Mouse (Mus musculus): ENCODE data around the gene Reep6.

Gene Reep6

DNA sequence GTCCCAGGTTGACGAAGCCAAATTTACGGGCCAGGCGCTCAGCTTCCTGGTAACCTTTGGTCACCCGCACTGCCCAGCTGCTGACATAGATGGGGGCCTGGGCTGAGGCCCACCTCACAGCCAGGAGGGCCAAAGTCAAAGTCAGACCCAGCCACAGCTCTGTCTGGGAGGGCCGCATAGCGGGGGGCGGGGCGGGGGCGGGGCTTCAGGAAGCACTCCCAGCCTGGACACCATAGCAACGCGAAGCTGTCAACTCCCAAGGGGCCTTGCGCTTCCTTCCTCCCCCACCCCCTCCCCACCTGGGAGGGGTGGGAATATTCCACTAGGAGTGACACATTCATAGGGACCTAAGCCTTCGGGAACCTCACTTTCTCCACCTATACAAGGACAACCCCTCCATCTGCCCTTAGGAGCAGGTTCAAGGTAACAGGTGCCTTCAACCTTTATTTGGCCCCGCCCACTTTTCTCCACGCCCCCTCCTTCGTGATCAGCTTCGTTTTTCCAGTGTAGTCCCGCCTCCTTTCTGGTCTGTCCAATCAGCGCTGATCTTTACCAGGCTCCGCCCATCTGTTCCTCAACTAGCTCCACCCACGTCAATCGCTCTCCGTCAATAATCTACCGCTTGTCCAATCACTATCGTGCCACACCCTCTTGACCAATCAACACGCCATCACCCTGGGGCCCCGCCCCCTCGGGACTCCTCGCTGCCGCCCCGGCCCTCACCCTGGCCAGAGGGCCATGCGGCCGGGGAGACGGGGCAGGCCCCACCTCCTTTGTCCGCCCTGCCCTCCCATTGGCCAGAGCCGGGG lies at the start of gene Reep6, which contains the start of gene Pcsk4:
Gene Reep6, plus strand, starts transcription at position 681 of the 809 bp plus-strand sequence.
Gene Pcsk4, minus strand, starts transcription at position 226 of the 809 bp plus-strand sequence.
- DNase-seq (ENCODE audit: low spot score in 2 of 2) = peak; percentile 96

DNA sequence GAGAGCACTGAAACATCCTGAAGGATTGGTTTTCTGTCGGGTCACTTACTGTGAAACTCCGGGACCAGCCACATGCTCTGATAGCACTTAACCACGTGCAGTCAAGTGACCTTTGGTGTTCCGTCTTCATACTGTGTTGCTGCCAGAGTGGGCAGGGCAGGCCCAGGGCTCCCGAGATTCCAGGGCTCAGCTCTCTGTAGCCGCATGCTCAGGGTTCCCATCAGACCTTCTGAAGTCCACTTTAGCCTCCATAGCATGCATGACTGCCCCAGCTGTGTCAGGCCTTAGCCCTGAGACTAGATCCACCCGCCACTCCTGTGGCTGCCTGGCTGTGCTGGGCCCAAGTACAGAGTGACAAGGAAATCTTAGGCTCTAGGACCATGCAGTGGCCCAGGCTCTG lies 48.4 kb upstream of the Reep6 start:
- DNase-seq (ENCODE audit: low spot score in 2 of 2) = no peak

DNA sequence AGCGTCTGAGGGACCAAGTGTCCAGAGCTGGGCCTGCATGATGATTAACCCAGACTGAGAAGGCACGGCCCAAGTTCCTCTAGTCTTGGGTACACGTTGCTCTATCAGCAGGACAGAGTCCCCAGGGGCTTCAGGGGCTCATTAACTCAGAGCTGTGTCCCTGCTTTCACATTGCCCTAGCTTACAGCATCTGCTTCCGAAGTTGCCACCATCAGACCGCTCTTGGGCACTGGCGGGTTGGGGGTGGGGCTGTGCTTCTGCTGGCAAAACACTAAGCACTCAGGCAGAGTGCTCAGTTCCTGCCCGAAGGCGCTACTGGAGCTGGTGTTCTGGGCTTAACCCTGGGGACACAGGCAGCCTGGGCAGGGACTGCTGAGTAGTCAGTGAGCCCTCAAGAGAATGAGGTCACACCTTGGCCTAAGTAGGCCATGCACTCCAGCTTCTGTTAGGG lies 47.8 kb upstream of the Reep6 start:
- DNase-seq (ENCODE audit: low spot score in 2 of 2) = peak in 1 of 2 experiments; percentile 61

DNA sequence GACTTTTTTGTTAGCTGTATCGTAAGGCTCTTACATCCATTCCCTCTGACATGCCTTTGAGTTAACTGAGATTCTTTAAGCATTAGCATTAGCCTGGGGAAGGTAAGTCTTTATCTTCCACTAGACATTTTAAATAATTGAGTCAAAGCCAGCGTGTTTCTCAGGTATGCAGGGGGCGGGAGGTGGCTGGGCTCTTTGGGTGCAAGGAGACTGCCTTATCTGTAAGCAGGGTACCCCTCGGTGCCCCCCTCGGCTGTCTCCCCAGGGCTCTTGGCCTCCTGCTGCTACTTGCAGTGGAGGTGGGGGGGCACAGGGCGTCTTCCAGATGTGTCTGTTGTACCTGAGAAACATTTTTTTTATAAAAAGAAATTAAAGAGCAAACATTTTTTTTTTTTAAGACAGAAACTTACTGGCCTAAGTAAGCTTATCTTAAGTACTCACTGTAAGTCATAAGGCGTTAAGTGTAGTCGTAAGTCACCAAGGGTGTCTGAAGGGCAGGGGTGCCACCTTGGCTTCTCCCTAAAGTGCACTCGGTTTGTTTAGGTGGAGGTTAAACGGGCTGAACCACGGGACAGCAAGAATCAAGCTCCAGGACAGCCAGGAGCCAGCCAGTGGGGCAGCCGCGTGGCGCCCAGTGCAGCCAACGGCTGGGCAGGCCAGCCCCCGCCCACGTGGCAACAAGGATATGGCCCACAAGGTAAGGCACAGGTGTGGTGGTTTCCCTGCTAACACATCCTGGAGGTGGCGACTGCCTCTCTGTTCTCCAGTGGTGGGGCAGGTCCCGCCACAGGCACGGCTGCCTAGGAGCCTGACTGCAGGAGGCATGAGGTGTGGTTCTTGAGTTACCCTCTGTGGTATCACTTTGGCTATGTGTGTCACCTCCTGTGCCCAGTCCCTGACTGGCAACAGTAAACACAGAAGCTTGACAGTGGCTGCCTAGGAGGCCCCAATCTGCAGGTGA lies 47.0 kb upstream of the Reep6 start:
- DNase-seq (ENCODE audit: low spot score in 2 of 2) = no peak

DNA sequence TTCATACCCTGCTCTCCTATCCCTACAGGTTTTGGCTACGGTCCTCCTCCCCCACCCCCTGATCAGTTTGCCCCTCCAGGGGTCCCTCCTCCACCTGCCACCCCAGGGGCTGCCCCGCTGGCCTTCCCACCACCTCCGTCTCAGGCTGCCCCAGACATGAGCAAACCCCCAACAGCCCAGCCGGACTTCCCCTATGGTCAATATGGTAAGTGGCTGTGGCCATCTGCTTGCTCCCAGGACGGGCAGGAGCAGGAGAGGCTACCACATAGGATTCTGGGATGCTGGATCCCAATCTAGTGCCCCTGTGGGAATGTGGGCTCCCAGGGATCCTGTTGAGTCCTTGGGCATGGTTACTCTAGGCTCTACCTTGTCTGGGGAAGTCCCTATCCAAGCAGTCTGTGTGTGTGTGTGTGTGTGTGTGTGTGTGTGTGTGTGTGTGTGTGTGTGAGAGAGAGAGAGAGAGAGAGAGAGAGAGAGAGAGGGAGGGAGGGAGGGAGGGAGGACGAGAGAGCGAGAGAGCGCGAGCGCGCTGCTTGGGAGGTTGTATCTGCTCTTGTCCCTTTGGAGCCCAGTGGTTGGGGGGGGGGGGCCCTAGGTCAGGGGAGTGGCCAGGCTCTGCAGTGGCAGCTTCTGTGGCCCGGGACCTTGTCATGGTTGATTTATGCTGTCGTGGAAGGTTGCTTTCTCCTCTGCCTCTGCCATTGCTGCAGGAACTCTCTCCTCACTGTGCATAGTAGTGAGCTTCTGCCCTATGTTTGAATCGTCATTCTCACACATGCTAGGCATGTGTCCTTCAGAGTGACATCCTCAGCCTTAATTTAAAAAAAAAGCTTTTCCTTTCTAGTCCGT lies 44.3 kb upstream of the Reep6 start:
- DNase-seq (ENCODE audit: low spot score in 2 of 2) = no peak

DNA sequence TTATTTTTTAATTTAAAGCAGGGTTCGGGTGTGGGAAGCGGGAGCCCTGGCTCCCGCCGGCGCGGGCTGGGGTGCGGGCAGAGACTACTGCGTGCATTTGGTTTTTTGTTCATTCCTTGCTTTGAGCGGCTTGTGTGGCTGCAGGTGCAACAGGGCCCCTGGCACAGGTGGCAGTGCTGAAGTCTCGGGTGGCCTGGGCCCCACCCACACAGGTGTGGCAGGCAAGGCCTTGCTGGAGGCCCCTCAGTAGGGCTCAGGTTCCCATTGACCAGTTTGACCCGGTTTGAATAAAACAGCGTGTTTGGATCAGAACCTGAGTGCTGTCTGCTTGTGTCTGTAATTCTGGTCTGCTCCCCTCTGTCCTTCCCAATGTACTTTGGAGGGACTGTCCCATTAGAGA lies 41.7 kb upstream of the Reep6 start:
- DNase-seq (ENCODE audit: low spot score in 2 of 2) = no peak

DNA sequence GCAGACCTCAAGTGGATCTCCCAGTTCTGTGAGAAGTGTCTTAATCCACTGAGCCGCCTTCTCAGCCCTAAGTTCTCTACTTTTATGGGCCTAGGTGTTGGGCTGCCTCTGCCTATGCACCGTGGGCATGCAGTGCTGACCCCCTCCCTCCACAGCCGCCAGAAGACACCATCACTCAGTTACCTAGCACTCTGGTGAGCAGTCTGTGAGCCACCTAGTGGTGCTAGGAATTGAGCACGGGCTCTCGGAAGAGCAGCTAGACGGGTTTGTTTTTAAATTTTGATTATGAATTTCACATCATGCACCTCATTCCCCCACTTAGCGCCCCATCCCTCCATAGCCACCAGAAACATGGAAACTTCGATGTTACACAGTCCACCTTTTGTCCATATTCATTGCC lies 41.1 kb upstream of the Reep6 start:
- DNase-seq (ENCODE audit: low spot score in 2 of 2) = no peak

DNA sequence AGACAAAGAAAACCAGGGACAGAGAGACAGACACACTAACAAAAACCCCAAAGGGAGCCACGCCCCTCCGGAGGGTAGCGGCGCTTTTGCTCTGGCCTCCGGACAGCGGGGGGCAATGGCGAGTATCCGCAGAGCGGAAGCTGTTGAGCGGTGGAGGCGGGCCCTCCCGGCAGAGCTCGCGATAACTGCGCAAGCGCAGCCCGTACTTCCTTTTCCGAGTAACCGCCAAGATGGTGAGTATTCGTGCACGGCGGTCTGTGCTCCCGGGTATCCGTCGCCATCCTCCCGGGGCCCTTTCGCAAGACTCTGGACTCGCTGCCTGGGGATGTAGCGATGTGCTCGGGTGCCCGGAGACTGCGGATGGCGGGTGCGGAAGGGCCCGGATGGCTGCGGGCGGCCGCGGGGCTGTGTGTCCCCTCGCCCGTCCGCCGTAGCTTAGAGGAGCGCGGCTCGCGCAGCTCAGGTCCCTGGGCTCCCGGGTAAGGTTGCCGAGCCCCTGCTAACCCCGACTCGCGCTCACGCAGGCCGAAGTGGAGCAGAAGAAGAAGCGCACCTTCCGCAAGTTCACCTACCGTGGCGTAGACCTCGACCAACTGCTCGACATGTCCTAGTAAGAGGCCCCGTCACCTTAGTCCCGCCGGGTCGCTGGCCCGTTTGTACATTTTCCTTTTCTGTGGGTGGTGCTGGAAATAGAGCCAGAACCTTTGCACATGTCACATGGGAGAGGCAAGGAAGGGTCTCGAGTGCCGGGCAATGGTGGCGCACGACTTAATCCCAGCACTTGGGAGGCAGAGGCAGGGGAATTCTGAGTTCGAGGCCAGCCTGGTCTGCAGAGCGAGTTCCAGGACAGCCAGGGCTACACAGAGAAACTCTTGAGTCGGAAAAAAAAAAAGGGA lies 37.3 kb upstream of the Reep6 start, which contains the start of gene Rps15:
Gene Rps15, plus strand, starts transcription at position 203 of the 896 bp plus-strand sequence.
- DNase-seq (ENCODE audit: low spot score in 2 of 2) = peak; percentile 86 to 95

DNA sequence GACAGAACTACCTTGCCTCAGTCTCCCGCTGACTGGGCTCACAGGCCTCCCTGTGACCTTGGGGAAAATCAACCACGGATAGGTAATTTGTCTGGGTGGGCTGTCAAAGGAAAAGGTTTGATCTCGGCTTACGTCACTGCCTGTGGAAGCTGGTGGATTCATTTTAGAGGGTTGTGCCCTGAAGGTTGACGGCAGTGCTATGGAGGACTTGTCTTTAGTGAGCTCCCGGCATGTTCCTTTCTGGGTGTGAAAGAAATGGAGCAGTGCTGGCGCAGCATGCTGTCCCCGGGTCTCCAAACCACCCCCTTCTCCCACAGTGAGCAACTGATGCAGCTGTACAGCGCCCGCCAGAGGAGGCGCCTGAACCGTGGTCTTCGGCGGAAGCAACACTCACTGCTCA lies 36.4 kb upstream of the Reep6 start:
- DNase-seq (ENCODE audit: low spot score in 2 of 2) = no peak

DNA sequence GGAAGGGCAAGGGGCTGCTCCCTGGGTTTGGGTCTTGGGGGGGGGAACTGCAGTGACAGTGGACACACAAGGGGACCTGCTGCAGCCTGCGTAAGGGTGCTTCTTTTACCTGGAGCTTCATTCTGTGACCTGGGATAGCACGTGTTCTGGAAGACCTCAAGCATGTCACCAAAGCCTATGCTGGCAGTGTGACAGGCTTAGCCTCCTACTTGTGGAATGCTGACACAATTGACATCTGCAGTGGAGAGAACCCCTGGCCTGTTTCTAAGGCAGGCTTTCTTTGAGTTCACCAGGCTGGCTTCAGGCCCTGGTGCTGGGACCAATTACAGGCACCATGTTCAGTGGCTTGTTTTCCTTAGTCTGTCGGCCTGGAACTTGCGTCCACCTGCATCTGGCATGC lies 35.4 kb upstream of the Reep6 start:
- DNase-seq (ENCODE audit: low spot score in 2 of 2) = no peak

DNA sequence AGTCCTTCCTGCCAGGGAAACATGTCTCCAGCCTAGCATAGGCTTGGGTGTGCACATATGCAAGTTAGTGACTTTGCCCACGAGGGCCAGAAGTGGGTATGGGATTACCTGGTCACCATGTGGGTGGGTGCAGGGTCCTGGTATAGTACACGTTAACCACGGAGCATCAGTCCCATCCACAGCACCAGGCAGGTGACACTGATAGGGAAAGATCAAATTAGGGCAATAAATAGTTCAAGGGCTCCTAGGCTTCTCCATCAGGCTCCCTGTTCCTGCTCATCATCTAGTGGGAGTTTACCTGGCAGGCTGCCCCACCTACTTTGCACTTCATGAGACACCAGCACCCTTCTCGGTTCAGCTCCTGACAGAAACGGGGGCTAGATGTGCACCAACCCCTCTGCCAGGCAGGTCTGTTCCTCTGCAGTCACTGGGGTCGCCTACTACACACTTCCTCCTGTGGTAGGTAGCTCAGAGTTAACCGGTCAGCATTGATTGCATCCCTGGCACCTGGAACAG lies 34.9 kb upstream of the Reep6 start:
- no peak for DNase-seq (ENCODE audit: low spot score in 2 of 2)

DNA sequence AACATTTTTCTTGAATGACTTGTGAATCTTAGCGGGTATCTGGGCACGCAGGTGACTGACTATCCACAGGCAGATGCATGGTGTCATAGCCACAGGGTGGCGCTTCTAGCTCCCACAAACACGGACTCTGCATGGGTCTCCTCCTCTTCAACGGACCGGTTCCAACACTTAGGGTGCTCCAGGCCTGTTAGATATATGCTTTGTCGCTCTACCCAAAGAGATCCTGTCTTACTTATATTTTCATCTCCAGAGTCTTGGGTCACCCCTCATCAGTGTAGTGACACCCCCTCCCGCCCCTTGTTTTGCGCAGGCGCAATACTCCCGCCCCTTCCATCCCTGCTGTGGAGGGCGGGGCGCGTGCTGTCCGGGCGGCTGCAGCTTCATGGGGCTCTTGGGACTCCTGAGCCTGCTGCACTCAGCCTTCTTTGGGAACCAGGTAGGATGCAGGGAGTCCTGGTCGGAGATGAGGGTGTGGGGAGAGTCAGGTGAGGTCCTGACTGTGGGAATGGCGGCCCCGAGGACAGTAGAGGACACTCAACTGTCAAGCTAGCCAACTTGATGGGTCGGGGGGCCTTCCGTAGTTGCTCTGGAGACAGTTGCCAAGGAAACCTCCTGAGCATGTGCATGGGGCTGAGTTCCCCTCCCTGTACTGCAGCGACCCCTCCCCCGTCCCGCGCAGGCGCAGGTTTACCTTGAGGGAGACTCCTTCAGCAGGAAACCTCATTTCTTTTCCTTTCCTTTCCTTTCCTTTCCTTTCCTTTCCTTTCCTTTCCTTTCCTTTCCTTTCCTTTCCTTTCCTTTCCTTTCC lies 33.9 kb upstream of the Reep6 start, which contains the start of gene Apc2:
Gene Apc2, plus strand, starts transcription at position 360 of the 808 bp plus-strand sequence.
- peak; percentile 63 to 70 for DNase-seq (ENCODE audit: low spot score in 2 of 2)

DNA sequence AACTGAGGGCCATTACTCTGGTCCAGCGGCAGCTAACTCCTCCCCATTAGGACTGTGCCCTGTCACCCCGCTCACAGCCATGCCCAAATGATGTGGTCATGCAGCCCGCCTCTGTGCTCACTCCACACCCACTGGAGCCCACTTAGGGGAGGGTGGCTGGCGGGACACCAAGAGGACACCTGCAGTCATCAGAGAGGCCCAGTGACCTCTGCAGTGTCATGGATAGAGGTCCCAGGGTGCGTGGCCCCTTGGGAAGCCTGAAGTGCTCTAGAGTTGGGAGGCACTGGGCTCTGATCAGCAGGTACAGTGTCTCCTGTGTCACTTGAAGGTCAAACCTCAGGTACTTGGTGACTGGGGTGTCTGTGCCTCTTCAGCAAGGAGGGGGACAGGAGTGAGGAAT lies 32.9 kb upstream of the Reep6 start:
- DNase-seq (ENCODE audit: low spot score in 2 of 2) = no peak

DNA sequence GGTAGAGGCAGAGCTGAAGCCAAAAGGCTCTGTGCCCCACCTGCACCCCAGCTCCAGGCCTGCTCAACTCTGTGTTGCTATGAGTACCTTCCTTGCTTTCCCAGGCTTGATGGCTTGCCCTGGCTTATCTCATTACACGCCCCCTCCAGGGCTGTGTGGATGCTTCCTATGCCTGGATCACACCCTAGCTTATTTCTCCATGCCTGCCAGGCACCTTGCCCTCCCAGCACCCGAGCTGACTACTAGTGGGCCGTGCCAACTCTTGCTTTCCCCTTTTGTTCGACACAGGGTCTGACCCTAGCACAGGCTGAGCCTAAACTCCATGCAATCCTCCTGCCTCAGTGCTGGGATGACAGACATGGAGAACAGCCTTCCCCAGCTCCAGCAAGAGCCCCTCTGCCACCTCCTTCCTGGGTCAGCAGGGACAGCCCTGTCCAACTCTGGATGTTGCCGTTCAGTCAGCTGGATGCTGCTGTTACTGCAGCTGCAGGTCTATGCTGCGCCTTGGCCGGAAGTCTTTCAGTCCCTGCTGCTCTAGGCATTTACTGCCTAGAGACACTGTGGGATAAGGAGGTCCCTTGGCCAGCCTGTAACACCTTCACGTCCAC lies 32.1 kb upstream of the Reep6 start:
- no peak for DNase-seq (ENCODE audit: low spot score in 2 of 2)

DNA sequence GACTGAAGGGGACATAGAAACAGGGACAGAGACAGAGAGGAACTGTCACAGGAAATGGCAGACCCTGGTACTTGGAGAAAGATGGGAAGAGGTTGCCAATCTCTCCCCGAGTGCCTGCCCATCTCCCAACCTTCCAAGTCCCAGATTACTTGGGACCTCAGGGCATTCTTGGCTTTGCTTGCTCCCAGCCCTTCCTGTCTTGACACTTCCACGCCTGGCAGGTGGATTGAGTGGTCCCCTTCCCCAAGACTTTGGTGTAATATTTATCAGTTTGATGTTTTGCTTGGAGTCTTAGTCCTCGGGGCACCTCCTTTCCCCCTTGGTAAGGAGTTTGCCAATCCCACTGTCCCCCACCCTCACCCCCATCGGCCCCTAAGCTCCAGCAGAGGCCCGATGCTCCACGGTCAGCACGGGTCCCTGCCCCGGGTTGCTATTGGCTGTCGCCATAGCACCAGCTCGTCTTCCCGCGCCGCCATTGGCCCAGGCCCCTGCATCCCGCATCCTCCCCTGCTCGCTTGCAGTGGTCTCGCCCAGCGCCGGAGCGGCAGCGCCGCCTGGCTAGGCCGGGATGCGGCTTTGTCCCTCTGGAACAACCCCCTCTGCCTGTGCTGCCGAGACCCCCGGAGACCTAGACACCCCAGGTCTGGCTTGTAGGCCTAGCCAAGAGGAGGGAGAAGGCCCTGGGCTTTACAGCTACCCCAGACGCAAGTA lies 31.0 kb upstream of the Reep6 start:
- no peak for DNase-seq (ENCODE audit: low spot score in 2 of 2)

DNA sequence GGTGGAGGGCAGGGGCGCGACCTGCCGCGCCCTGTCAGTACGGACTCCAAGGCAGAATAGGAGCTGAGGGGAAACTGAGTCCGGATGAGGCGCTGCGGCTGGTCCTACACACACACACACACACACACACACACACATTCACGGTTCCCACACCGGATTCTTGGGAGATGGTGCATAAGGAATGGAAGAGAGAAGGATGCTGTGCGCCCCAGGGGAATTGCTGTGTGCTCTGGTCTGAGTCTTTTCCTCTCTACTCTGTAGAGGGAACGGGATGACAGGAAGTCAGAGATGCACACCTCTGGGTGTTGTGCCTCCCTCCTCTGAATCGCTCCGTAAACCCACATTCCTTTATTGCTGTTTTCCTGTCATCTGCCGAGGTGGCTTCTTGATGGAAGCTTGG lies 30.5 kb upstream of the Reep6 start:
- DNase-seq (ENCODE audit: low spot score in 2 of 2) = no peak

DNA sequence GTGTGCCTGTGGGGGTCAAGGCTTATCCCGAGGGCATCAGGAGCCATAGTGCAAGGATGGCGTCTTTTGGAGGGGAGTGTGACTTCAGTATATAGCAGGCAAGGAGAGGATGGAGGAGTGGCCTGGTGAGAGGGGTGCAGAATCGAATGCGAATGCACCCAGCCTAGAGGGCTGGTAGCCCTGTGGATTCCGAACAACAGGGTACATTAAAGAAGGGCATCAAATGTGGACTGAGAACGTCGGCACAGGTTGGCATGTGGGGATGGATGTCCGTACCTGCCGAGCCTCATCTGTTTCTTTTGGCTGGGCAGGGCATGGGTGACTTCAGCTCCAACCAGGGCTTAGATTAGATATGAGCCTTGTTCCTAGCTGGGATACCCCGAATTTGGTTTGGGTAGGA lies 29.9 kb upstream of the Reep6 start:
- no peak for DNase-seq (ENCODE audit: low spot score in 2 of 2)

DNA sequence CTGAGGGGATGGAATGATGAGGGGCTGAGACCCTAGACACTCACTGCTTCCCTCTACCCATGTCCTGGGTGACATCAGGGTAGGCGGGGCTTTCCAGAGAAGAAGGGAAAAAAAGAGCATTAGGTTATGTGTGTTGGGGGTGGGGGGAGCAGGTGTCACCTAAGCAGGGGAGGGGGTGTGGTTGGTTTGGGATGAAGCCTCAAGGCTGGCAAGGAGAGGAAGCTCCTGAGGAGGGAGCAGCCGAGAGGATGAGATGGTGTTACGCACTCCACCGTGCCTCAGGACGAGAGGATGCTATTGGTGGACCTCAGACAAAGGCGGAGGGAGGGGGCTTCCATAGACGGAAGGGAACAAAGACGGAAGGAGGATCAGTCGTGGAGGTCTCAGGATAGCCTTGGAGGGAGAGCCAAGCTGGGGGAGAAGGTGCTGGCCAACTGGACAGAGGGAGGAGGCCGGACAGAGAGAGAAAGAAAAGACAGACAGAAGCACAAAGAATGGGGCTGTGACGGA lies 29.0 kb upstream of the Reep6 start:
- DNase-seq (ENCODE audit: low spot score in 2 of 2) = no peak
